Mouse (Mus musculus) urinary bladder, postnatal 14 days (tissue): ENCODE measurements around the gene Dcaf7.

Experiments
- DNase-seq: peaks from one replicate; pipeline ENCODE4 v3.0.0; 2021; ENCODE audit warnings: low spot score

Dcaf7 gene

DNA sequence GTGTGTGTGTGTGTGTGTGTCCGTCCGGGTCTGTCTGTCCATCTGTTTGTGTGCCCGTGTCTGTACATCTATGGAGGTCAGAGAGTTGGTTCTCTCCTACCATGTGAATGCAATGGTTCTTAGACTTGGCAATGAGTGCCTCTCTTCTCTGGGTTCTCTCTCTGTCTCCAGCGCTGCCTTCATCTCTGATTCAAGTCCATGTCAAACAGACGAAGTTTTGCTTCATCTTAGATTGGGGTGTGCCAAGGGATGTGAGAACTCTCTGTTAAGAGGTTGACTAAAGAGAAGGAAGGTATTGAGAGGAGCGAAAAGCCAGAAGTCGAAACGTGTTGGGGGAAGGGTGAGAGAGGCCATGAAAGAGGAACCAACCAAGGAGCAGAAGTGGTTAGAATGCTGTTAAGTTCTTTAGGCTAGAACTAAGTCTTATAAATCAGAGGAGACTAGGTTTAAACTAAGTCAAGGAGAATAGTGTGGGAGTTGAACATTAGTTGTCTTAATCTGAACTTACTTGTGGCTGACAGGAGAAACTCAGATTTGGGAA, 69.4 kb downstream of the Dcaf7 start:
- no peak for DNase-seq
